Mouse (Mus musculus) mouse trophoblast stem cell (cell line): Measurements from ENCODE around the gene Sult2b1.

Source experiments
- in situ Hi-C, 2 experiments: fragments of 300-500 bp; cut with MseI, MboI; formaldehyde crosslinking; loops; 2 replicates in 1 of 2; 3 replicates in 1 of 2; pipeline ENCODE4 v1.15.1; 2025

Gene Sult2b1

GRCm38 (mm10) chr7:45727625-45728024, 56.8 kb downstream of the Sult2b1 start:
- in situ Hi-C loops, result no loop called here

- in situ Hi-C loops, result no loop called here
Measured at GRCm38 (mm10) chr7:45726419-45726818, 58.0 kb downstream of the Sult2b1 start.

- in situ Hi-C loops, result no loop called here
Measured at GRCm38 (mm10) chr7:45725713-45726112, 58.8 kb downstream of the Sult2b1 start, which contains the start of gene Spaca4. Gene Spaca4 (minus strand): TSS chr7:45725813.

GRCm38 (mm10) chr7:45725151-45725550, 59.3 kb downstream of the Sult2b1 start:
- in situ Hi-C loops, result no loop called here

DNA sequence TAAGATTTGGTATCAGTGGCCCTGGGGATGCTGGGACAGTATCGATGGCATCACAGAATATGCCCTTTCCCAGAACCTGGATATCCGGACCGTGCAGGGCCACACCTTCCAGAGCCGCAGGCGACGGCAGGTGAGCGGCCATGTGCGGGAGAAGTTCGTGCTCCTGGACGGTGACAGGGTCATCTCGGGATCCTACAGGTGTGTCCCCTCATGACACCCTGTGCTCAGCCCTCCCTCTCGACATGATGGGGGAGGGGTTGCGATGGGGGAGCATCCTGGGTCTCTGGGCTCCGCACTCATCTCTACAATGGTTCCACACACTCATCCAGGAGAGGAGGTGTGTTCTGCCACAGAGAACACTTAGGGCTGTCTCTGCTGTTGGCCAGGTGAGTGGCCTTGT, 60.7 kb downstream of the Sult2b1 start:
- in situ Hi-C loops, result no loop called here

DNA sequence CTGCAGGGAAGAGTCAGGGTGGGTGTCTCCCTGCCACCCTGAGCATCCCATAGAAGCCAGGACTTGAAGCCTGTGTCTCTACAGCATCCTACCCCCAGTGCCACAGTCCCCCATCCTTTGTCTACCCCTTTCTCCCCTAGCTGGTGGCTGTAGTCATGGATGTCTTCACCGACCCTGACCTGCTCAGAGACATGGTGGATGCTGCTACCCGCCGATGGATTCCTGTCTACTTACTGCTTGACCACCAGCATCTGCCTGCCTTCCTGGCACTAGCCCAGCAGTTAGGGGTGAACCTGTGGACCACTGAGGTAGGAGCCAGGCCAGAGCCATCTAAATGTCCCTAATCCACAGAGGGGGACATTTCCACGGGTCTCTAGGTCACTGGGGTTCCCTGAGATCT, 61.2 kb downstream of the Sult2b1 start:
- in situ Hi-C loops, result no loop called here

DNA sequence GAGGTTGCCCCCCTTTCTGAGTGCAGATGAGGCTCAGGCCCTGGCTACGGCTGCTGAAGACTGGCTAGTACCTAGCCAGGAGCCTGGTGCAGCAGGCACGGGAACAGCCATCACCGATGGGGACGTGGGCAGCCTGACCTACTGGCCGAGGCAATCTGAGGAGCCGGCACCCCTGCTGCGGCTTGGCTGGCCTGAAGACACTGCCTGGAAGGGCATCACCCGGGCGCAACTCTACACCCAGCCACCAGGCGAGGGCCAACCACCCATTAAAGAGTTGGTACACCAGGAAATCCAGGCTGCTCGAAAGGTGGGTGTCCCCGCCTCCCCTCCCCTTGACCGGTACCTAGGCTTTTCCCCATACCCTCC, 62.1 kb downstream of the Sult2b1 start:
- in situ Hi-C loops, result no loop called here

DNA sequence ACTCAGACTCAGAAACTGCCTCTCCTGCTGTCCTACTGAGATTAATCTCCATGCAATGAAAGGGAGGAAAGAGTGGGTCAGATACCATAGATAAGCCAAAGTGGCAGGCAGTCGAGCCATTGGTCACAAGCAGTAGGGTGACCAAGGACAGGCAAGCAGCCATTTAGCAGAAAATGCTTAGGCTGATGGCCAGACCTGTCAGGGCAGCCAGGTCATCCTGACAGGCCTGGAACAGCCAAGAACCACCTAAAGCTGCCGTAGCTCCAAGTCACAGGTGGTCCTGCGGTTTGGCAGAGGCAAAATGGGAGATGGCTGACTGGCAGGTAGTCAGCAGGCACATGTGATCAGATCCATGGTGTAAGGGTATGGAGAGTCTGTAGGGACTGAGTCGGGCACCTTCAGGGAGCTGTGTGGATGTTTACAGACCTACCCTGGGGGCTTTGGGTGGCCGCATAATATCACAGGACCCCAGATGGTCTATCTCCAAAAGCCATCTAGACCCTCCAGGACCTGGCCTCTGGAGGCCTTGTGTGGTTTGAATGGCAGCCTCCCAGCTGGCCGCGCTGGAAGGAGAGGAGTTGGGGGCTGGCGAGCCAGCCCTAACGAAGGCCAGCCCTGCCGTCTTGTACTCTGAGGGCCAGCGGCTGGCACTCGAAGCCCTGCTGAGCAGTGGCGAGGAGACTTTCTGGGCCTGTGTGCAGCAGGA, 62.7 kb downstream of the Sult2b1 start:
- in situ Hi-C loops, result no loop called here

DNA sequence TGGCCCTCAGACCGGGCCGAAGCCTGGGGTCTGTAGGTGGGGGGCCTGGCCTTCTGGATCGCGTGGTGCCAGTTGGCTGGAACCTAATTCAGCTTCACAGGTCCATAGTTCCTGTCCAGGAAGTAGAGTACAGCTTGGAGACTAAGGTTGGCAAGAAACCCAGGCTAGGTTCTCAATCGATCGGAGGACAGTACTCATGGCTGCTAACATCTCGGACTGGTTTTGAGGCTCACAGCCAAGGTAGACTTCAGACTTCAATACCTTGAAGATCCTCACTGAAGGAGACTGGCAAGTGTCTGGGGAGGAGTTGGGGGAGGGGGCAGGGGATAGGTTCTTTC, 63.3 kb downstream of the Sult2b1 start:
- in situ Hi-C loops, result no loop called here

GRCm38 (mm10) chr7:45720413-45721233, 63.8 kb downstream of the Sult2b1 start, which contains the start of gene Fam83e:
Gene Fam83e (plus strand): TSS chr7:45721212.
- in situ Hi-C loops, result no loop called here

GRCm38 (mm10) chr7:45719738-45720412, 64.6 kb downstream of the Sult2b1 start:
- in situ Hi-C loops, result no loop called here

GRCm38 (mm10) chr7:45719180-45719579, 65.3 kb downstream of the Sult2b1 start:
- in situ Hi-C loops, result no loop called here

- in situ Hi-C loops, result no loop called here
Measured at GRCm38 (mm10) chr7:45718331-45718730, 66.1 kb downstream of the Sult2b1 start.

GRCm38 (mm10) chr7:45717918-45718297, 66.6 kb downstream of the Sult2b1 start, which contains the start of gene Sphk2:
Gene Sphk2 (minus strand): TSS chr7:45718002.
- in situ Hi-C loops, result no loop called here

DNA sequence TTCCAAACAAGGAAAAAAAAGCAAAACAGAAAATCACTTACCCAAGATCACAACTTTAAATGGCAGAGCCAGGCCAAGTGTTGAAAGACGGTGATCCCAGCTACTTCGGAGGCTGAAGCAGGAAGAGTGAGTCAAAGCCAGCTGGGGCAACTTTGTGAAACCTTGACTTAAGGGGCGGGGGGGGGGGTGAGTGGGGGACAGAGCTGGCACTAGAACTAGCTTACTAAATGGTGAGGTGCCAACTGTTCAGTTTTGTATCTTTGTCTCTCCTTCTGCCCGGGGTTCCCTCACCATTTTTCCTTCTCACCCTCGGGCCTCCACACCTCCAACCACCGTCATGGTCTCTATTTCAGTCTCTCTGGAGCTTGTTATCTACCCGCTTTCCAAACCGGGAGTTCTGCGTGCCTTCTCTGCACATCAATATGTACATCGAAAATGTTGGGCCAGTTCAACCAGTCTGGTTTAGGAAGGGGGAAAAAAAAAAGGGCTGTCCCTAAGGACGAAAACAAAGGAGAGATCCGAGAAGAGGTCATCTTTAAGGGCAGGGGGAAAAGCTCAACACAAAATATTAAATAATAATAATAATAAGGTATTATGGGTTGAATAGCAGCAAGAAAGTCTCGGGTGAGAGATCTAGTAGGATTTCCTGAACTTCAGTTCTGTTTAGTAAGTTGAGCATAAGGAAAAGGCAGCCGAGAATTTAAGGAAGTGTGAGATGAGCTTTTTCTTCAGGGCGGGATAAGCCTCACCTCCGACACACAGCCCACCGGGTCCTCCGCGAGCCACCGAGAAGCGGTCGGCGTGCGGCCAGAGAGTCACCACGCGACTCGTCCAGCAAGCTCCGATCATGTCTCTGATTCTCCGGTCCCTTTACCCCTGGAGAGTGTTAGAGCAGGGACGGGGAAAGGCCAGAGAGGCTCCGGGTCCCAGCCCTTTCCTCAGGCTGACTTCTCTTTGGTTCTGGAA, 67.2 kb downstream of the Sult2b1 start:
- in situ Hi-C loops, result no loop called here

DNA sequence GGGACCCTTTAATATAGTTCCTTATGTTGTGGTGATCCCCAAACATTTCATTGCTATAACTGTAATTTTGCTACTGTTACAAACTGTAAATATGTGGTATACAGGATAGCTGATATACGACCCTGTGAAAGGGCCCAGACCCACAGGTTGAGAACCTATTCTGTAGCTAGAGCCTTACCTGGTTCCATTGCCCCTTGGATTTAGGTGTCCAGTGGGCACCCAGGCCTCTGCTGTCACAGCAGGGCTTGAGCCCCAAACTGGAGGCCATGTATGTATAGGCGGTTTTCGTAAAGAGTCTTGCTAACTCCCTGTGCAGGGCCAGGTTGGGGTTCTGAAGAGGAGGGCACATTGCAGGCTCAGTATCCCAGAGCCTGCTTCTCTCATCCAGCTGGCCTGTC, 68.0 kb downstream of the Sult2b1 start:
- in situ Hi-C loops, result no loop called here

GRCm38 (mm10) chr7:45715741-45716459, 68.6 kb downstream of the Sult2b1 start:
- in situ Hi-C loops, result no loop called here

- in situ Hi-C loops, result no loop called here
Measured at GRCm38 (mm10) chr7:45715090-45715708, 69.3 kb downstream of the Sult2b1 start, which contains the start of gene Rpl18. Gene Rpl18 (plus strand): TSS chr7:45715457.

DNA sequence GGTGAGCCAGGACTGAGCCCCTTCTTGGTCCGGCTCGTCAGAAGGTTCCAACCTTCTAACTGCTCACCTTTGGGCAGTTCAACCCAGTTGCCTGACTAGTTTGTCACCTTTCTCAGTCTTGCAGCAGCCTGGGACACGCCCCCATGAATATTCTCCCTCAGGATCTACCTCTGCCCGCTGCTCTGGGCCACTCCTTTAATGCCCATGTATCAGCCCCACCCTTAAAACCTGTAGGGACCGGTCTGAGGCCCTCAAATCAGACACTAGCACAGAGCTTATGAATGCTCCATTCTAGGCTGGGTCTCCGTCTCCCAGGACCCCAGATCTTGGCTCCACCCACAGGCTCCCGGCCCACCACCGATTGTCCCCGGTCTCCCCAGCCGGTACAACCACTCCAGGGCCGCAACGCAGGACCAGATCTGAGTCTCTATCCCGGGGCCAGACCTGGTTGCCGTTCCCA, 69.8 kb downstream of the Sult2b1 start:
- in situ Hi-C loops, result no loop called here
